Mouse (Mus musculus) heart, embryonic 13.5 days (tissue): ENCODE results near the gene Dock3. TPM values are rescaled to one million over a fixed set of nuclear protein-coding genes. Genes with fewer than 3 reads are reported as not detected.

Source experiments
- ATAC-seq: fragments of 200-750 bp; cut with Nextera tagmentation; 2 replicates; pipeline ENCODE4 v1.8.0; 2017; ENCODE audit warnings: moderate TSS enrichment; ENCODE audit not compliant: insufficient number of reproducible peaks, low FRiP score, low TSS enrichment; ENCODE audit errors: extremely low read depth
- H3K27ac ChIP-seq: fragments of 300-500 bp; sonication (generic); replicated peaks from 2 replicates; pipeline ENCODE4 v1.5.1; 2015; ENCODE audit warnings: moderate library complexity, mild to moderate bottlenecking, inconsistent platforms
- H3K27me3 ChIP-seq: fragments of 300-500 bp; sonication (generic); replicated peaks from 2 replicates; pipeline ENCODE4 v1.6.1; 2015; ENCODE audit warnings: mild to moderate bottlenecking, inconsistent platforms
- H3K36me3 ChIP-seq: fragments of 300-500 bp; sonication (generic); 2 replicates; pipeline ENCODE4 v1.6.1; 2015; ENCODE audit warnings: mild to moderate bottlenecking, inconsistent platforms
- H3K4me1 ChIP-seq: fragments of 300-500 bp; sonication (generic); 2 replicates; pipeline ENCODE4 v1.6.1; 2015; ENCODE audit warnings: inconsistent platforms
- H3K4me2 ChIP-seq: fragments of 300-500 bp; sonication (generic); 2 replicates; pipeline ENCODE4 v1.6.1; 2015; ENCODE audit warnings: inconsistent platforms, mild to moderate bottlenecking, moderate library complexity
- H3K4me3 ChIP-seq: fragments of 300-500 bp; sonication (generic); 2 replicates; pipeline ENCODE4 v1.5.1; 2015; ENCODE audit warnings: moderate library complexity, mild to moderate bottlenecking, inconsistent platforms
- H3K9ac ChIP-seq: fragments of 300-500 bp; sonication (generic); 2 replicates; pipeline ENCODE4 v1.6.1; 2015; ENCODE audit warnings: inconsistent platforms, mild to moderate bottlenecking, moderate library complexity
- H3K9me3 ChIP-seq: fragments of 300-500 bp; sonication (generic); 2 replicates; pipeline ENCODE4 v1.6.1; 2016; ENCODE audit warnings: inconsistent platforms
- WGBS: fragments of 180-500 bp; shearing (Covaris S2); methylation state at CpG from one replicate; pipeline ENCODE4 v1.1.7; 2015; ENCODE audit warnings: mixed read lengths; 5-methylcytosine and 5-hydroxymethylcytosine counted together
- polyA plus RNA-seq: library from polyadenylated mRNA; unstranded; fragments of >200 nt; fragmentation: Nextera tagmentation; extraction: Ambion mirVana; gene quantifications from 2 replicates; pipeline ENCODE4 v1.2.1, GENCODE M21; 2015

Gene Dock3
- polyA plus RNA-seq, 1 experiment from 2014 or later = 0.29 TPM

- no peak overlapping the region for H3K4me2 ChIP-seq
- no peak overlapping the region for H3K4me3 ChIP-seq
- ATAC-seq = no peak
- no peaks in the 10 kb centered on the region for H3K36me3 ChIP-seq
- H3K27ac ChIP-seq = no peak overlapping the region
- no peaks in the 10 kb centered on the region for H3K9me3 ChIP-seq
- peaks cover 3% of the 10 kb centered on the region; the same call in 1 of the 2 replicates for H3K27me3 ChIP-seq
- 73% methylated on average over 8 of the region's 8 CpGs for WGBS
- H3K4me1 ChIP-seq = no peaks in the 10 kb centered on the region
- H3K9ac ChIP-seq = no peak overlapping the region
Measured at GRCm38 (mm10) chr9:106906597-106906996, 325.1 kb downstream of the Dock3 start.

GRCm38 (mm10) chr9:106903791-106904134 lies 327.9 kb downstream of the Dock3 start:
- Histone ChIP-seq H3K36me3 (no peaks in the 10 kb centered on the region), H3K4me3 (no peak overlapping the region), H3K27me3 (peaks cover 5% of the 10 kb centered on the region; the same call in 1 of the 2 replicates), H3K4me2 (no peak overlapping the region), H3K9me3 (no peaks in the 10 kb centered on the region), H3K4me1 (no peaks in the 10 kb centered on the region), H3K9ac (no peak overlapping the region), H3K27ac (no peak overlapping the region)
- 0% methylated on average over 1 of the region's 1 CpGs for WGBS
- ATAC-seq = no peak

DNA sequence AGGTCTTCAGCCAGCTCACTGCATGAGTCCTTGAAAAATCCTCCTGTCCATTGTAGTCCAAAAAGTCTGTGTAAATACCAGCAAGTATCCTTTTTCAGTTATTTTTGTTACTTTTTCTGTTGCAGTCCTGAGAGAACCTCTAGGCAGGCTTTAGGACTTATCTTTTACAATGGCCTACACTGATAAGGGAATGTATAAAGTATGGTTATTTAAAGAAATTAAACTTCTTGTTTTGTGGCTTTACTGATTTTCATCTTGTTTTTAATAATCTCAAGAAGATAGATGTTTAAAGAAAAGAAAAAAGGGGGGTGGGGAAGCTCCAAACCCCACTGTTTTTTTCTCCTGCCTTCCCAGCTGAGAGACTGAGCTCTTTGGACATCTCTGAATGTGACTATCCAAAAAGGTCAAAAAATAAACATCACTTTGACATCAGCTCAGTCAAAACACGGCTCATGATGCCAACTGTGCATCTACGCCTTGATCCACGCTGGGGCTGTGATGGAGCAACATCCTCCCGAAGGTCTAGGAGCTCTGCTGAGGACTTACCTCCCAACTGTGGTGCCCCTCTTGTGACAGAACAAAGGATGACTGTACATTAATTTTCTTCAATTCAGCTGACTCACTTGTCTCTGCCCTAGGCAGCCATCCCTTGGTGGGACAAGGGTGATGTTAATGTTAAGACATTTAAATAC lies 328.5 kb downstream of the Dock3 start:
- 64% methylated on average over 4 of the region's 4 CpGs for WGBS

DNA sequence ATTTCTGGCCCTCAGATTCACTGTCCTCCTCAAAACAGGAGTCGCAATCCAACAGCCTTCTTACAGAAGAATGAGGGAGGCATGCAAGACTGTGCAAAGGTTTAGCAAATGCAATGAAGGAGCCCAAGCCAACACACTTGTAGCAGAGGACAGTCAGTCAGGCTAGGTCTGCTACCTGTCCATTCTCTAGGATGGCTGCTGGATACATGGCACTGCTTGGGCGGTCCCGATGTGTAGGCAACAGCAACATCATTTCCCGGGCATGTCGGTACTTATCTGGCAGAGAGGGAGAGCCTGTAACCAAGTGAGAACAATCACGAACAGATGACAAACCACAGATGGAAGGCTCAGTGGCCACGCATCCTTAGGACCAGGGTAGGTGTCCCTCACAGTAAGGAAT lies 330.1 kb downstream of the Dock3 start:
- Histone ChIP-seq H3K9me3 (no peaks in the 10 kb centered on the region), H3K36me3 (no peaks in the 10 kb centered on the region), H3K4me1 (no peaks in the 10 kb centered on the region), H3K4me3 (no peak overlapping the region), H3K9ac (no peak overlapping the region), H3K27ac (no peak overlapping the region), H3K4me2 (no peak overlapping the region), H3K27me3 (peaks cover 5% of the 10 kb centered on the region; the same call in 1 of the 2 replicates)
- ATAC-seq = no peak
- WGBS = 81% methylated on average over 7 of the region's 7 CpGs

More for the DNA sequence above, 328.5 kb downstream of the Dock3 start:
- no peak for ATAC-seq
- Histone ChIP-seq H3K4me3 (no peak overlapping the region), H3K4me1 (no peaks in the 10 kb centered on the region), H3K27me3 (peaks cover 5% of the 10 kb centered on the region; the same call in 1 of the 2 replicates), H3K27ac (no peak overlapping the region), H3K4me2 (no peak overlapping the region), H3K9me3 (no peaks in the 10 kb centered on the region), H3K36me3 (no peaks in the 10 kb centered on the region), H3K9ac (no peak overlapping the region)

DNA sequence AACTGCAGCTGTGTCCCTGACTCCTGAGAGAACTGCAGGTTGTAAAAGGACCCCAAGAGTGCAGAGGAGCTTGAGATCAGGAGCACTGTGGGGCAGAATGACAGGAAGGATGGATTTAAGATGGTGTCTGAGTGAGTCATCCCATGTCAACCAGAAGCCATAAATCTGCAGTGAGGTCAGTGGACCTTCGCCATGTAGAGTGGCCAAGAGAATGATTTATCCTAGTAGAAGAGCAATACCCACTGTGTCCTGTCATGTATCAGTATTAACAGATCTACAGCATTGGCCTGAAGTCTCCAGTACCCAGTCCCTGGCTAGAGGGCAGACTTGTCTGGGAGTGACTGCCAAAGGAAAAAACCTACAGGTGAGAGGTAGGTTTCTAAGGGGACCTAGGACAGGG lies 332.8 kb downstream of the Dock3 start:
- WGBS = 54% methylated on average over 1 of the region's 1 CpGs
- no peak overlapping the region for H3K4me2 ChIP-seq
- no peak overlapping the region for H3K4me3 ChIP-seq
- H3K4me1 ChIP-seq = no peaks in the 10 kb centered on the region
- H3K27ac ChIP-seq = no peak overlapping the region
- peaks cover 5% of the 10 kb centered on the region; the same call in 1 of the 2 replicates for H3K27me3 ChIP-seq
- H3K9ac ChIP-seq = no peak overlapping the region
- no peaks in the 10 kb centered on the region for H3K36me3 ChIP-seq
- no peak for ATAC-seq
- H3K9me3 ChIP-seq = no peaks in the 10 kb centered on the region

DNA sequence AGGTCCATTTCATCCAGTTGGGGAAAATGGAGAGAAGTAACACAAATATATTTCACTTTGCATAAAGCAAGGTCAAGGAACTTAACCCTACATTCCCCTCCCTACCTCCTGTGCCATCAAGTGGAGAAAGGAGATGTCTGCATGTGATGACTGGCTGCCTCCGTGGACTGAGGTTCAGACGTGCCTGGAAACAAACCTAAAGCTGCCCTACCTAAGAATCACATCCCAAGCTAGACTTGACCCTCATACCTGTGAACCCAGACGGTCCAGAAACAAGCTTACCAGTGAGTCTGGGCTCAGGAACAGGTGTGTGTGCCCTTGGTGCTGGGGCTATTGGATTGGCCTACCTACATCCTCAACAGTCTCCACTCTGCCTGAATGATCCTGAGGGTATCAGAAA lies 338.4 kb downstream of the Dock3 start:
- H3K4me2 ChIP-seq = peak overlapping the region; percentile 91; the same call in 1 of the 2 replicates
- 63% methylated on average over 3 of the region's 3 CpGs for WGBS
- peaks cover 29% of the 10 kb centered on the region for H3K4me1 ChIP-seq
- H3K27ac ChIP-seq = no peak overlapping the region
- H3K27me3 ChIP-seq = no peaks in the 10 kb centered on the region; the same call in 1 of the 2 replicates
- no peaks in the 10 kb centered on the region for H3K9me3 ChIP-seq
- peaks cover 25% of the 10 kb centered on the region for H3K36me3 ChIP-seq
- H3K4me3 ChIP-seq = no peak overlapping the region
- ATAC-seq = no peak
- no peak overlapping the region for H3K9ac ChIP-seq

GRCm38 (mm10) chr9:106892552-106892875 lies 339.2 kb downstream of the Dock3 start:
- under 1% methylated on average over 9 of the region's 9 CpGs for WGBS
- Histone ChIP-seq H3K4me2 (peak overlapping the region; percentile 91), H3K27ac (peak overlapping the region; percentile 95)

DNA sequence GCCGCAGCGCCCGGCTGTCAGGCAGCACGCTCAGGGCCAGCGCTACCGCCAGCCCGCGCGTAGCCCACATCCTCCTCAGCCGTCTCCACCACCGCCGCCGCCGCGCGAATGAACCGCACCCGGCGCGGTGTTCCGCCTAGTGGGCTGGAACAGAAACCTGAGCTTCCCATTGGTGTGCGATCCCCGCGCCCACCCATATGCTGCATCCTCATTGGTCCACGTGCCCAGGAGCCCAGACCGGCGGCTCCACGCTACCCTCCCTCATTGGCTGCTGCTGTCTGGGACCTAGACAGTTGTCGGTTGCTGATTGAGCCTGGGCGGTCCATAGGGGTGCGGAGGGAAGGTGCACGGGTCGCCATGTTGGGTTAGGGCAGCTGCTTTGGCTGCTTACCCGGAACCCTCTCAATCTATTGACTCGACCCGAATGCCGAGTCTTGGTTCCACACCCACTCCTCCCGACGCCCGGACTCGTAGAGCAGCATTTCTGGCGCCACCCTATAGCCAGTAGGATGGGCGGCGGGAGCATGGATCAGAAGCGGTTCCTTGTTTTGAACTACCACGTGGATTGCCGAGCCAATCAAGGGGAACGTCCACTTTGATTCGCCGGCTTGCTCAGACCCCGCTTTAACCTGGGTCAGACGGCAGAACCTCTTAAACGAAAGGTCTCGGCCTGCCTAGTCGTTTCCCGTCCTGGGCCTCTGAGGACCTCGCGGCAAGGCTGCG lies 339.7 kb downstream of the Dock3 start, which contains the start of gene Manf:
Gene Manf, minus strand, starts transcription at position 151 of the 723 bp plus-strand sequence.
- no peaks in the 10 kb centered on the region for H3K9me3 ChIP-seq
- H3K4me3 ChIP-seq = peak within 1 kb of the TSS; percentile 84
- peak within 1 kb of the TSS; percentile 95 for H3K27ac ChIP-seq
- H3K4me1 ChIP-seq = peaks cover 41% of the 10 kb centered on the region
- H3K36me3 ChIP-seq = peaks cover 35% of the 10 kb centered on the region
- WGBS = under 1% methylated on average over 59 of the region's 59 CpGs
- H3K9ac ChIP-seq = peak within 1 kb of the TSS; percentile 92
- peak within 1 kb of the TSS; percentile 91 for H3K4me2 ChIP-seq
- no peaks in the 10 kb centered on the region; the same call in 1 of the 2 replicates for H3K27me3 ChIP-seq
- peak; percentile 97 for ATAC-seq

More at GRCm38 (mm10) chr9:106892552-106892875, 339.2 kb downstream of the Dock3 start:
- H3K36me3 ChIP-seq = peaks cover 33% of the 10 kb centered on the region
- H3K4me3 ChIP-seq = peak overlapping the region; percentile 84
- ATAC-seq = 0 out of 2 replicates have a peak, but pooled peaks have one; percentile 1
- H3K4me1 ChIP-seq = peaks cover 38% of the 10 kb centered on the region
- H3K27me3 ChIP-seq = no peaks in the 10 kb centered on the region; the same call in 1 of the 2 replicates
- H3K9me3 ChIP-seq = no peaks in the 10 kb centered on the region
- H3K9ac ChIP-seq = peak overlapping the region; percentile 90

- Histone ChIP-seq H3K4me3 (peak overlapping the region; percentile 84), H3K4me1 (peaks cover 41% of the 10 kb centered on the region), H3K27me3 (no peaks in the 10 kb centered on the region; the same call in 1 of the 2 replicates), H3K36me3 (peaks cover 35% of the 10 kb centered on the region), H3K4me2 (peak overlapping the region; percentile 71), H3K9me3 (no peaks in the 10 kb centered on the region), H3K9ac (peak overlapping the region; percentile 92), H3K27ac (peak overlapping the region; percentile 84)
- no peak for ATAC-seq
- WGBS = 1% methylated on average over 17 of the region's 17 CpGs
Measured at GRCm38 (mm10) chr9:106891341-106891741, 340.4 kb downstream of the Dock3 start.

DNA sequence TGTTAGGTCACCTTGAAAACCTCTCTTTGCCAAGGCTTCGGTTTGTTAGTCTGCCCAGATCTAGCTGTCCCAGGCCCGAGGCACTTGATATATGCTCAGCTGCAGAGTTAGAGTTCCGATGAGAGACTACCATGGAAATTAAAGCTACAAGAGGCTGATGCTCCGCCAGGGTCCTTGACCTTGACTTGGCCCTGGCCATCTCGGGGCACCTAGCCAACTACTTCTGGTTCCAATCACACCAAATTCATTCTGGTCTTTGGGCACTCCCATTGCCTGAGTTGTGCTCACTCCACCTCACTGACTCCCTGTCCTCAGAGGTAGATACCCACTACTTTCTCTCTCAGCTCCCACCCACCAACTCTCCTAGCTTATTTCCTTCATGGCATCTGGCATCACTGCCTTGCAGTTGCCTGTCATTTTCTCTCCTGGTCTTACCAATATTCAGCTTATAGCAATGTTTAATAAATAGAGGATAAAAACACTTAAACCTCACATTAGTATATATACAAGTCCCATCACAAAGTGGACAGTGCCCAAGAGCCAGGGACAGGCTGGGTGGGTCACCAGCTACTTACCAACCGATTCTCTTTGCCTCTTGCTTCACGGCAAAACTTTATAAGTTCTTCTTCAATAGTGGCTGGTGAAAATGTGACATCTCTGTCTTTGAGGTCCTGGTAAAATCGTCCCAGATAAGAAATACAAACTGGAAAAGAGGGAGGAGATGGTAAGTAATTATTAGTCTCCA lies 341.0 kb downstream of the Dock3 start:
- H3K4me3 ChIP-seq = peak overlapping the region; percentile 84
- ATAC-seq = no peak
- H3K36me3 ChIP-seq = peaks cover 35% of the 10 kb centered on the region
- peak overlapping the region; percentile 92 for H3K9ac ChIP-seq
- H3K4me2 ChIP-seq = peak overlapping the region; percentile 71
- peaks cover 45% of the 10 kb centered on the region for H3K4me1 ChIP-seq
- H3K27me3 ChIP-seq = no peaks in the 10 kb centered on the region; the same call in 1 of the 2 replicates
- H3K9me3 ChIP-seq = no peaks in the 10 kb centered on the region
- H3K27ac ChIP-seq = peak overlapping the region; percentile 84; the same call in 1 of the 2 replicates
- WGBS = 48% methylated on average over 8 of the region's 8 CpGs

DNA sequence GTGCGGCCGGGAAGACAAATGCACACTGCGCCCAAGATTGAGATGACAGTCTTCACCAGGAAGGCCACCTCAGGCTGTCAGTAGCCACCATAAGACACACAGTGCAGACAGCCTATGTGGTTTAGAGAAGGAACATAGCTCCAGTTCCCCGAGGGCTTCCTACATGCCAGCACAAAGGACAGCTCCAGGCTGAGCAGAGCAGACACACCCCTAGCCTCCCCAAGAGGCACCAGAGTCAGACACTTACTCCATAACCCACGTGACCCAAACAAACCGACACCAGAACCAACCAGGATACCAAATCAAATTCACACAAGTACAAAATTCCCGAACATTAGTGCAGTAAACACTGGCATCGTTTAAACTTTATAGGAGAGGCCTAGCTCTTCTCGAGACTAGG lies 342.4 kb downstream of the Dock3 start:
- no peak for ATAC-seq
- no peaks in the 10 kb centered on the region for H3K9me3 ChIP-seq
- H3K4me1 ChIP-seq = peaks cover 58% of the 10 kb centered on the region
- peaks cover 46% of the 10 kb centered on the region for H3K36me3 ChIP-seq
- 85% methylated on average over 9 of the region's 9 CpGs for WGBS
- no peaks in the 10 kb centered on the region for H3K27me3 ChIP-seq
- no peak overlapping the region; the same call in 1 of the 2 replicates for H3K4me3 ChIP-seq
- no peak overlapping the region for H3K4me2 ChIP-seq
- H3K27ac ChIP-seq = no peak overlapping the region
- peak overlapping the region; percentile 92; the same call in 1 of the 2 replicates for H3K9ac ChIP-seq
